In genomic region chr15:79402836-79403762, GRCm38 (mm10) we compare ENCODE assay signal across 7 mouse cellular contexts. TPM values are rescaled to one million over a fixed set of nuclear protein-coding genes. Genes with fewer than 3 reads are reported as not detected.
DNase-seq lines count a peak whose midpoint lies in the region; ATAC-seq lines count a peak whose summit lies in the region.

Gene Tmem184b (minus strand): TSS chr15:79403569.

- no peaks in the 10 kb centered on the region for H3K36me3 ChIP-seq in embryonic facial prominence, embryonic 11.5 days (replicated peaks; ENCODE audit: control insufficient read depth, insufficient read depth, low read depth, low read length)
- no peaks in the 10 kb centered on the region for H3K36me3 ChIP-seq in midbrain, embryonic 11.5 days (ENCODE audit: control insufficient read depth, insufficient read depth, low read length)

- under 1% methylated on average over 90 of the region's 90 CpGs for WGBS in embryonic facial prominence, embryonic 11.5 days
- under 1% methylated on average over 90 of the region's 90 CpGs for WGBS in midbrain, embryonic 11.5 days

- H3K27ac ChIP-seq in embryonic facial prominence, embryonic 11.5 days (replicated peaks; ENCODE audit: low read depth, low read length) = peak within 1 kb of the TSS; percentile 44; the same call in 1 of the 2 replicates
- H3K27ac ChIP-seq in midbrain, embryonic 11.5 days (ENCODE audit: low read depth, low read length) = no peak within 1 kb of the TSS; the same call in 1 of the 2 replicates

- H3K4me3 ChIP-seq in embryonic facial prominence, embryonic 11.5 days (ENCODE audit: low read depth, low read length) = peak within 1 kb of the TSS; percentile 86
- H3K4me3 ChIP-seq in midbrain, embryonic 11.5 days (ENCODE audit: low read depth, low read length) = peak within 1 kb of the TSS; percentile 94

- H3K9me3 ChIP-seq in embryonic facial prominence, embryonic 11.5 days (replicated peaks; ENCODE audit: control insufficient read depth, low read length) = no peaks in the 10 kb centered on the region
- H3K9me3 ChIP-seq in midbrain, embryonic 11.5 days (ENCODE audit: control insufficient read depth, low read length) = no peaks in the 10 kb centered on the region

- peak; percentile 90 for DNase-seq in adrenal gland, postnatal 25 days
- peak; percentile 91 for DNase-seq in embryonic facial prominence, embryonic 11.5 days (ENCODE audit: low spot score)
- DNase-seq in kidney, adult 11 months = peak; percentile 80
- peak; percentile 88 for DNase-seq in left cerebral cortex, postnatal 4 days
- peak; percentile 99 for DNase-seq in midbrain, embryonic 11.5 days (ENCODE audit: low spot score, missing footprints)
- DNase-seq in skeletal muscle tissue, adult 2 months (ENCODE audit: low read depth, low spot score) = peak; percentile 84

- peak; percentile 77 for ATAC-seq in embryonic facial prominence, embryonic 11.5 days (replicated peaks; ENCODE audit: insufficient number of reproducible peaks, low FRiP score, low TSS enrichment, low read depth)
- peak; percentile 49 for ATAC-seq in granulocyte monocyte progenitor cell, adult 5-6 weeks (replicated peaks; ENCODE audit: poor library complexity, severe bottlenecking)
- peak; percentile 93 for ATAC-seq in midbrain, embryonic 11.5 days (ENCODE audit: low FRiP score)

- intact Hi-C loops in left cerebral cortex, postnatal 4 days (cut with DNase I) = no loop called here

- H3K27me3 ChIP-seq in embryonic facial prominence, embryonic 11.5 days (ENCODE audit: control insufficient read depth, insufficient read depth, low read length) = no peaks in the 10 kb centered on the region
- peaks cover 3% of the 10 kb centered on the region; the same call in 1 of the 2 replicates for H3K27me3 ChIP-seq in midbrain, embryonic 11.5 days (ENCODE audit: control insufficient read depth, insufficient read depth, low read length)

- peak within 1 kb of the TSS; percentile 84 for H3K9ac ChIP-seq in embryonic facial prominence, embryonic 11.5 days (replicated peaks; ENCODE audit: low read length)
- peak within 1 kb of the TSS; percentile 92 for H3K9ac ChIP-seq in midbrain, embryonic 11.5 days (ENCODE audit: low read length)

- H3K4me1 ChIP-seq in embryonic facial prominence, embryonic 11.5 days (ENCODE audit: control insufficient read depth, insufficient read depth, low read length) = peaks cover 6% of the 10 kb centered on the region
- peaks cover 18% of the 10 kb centered on the region for H3K4me1 ChIP-seq in midbrain, embryonic 11.5 days (ENCODE audit: control insufficient read depth, insufficient read depth, low read length)

- H3K4me2 ChIP-seq in embryonic facial prominence, embryonic 11.5 days (ENCODE audit: low read depth, low read length) = peak within 1 kb of the TSS; percentile 61
- H3K4me2 ChIP-seq in midbrain, embryonic 11.5 days = peak within 1 kb of the TSS; percentile 90

RNA-seq across cellular contexts. Expression of gene Tmem184b, which starts in this region (rescaled TPM):
- 47.1 and 54.5 TPM in 2 replicates for total RNA-seq in adrenal gland, postnatal 25 days (2021)
- 36.2 and 45.5 TPM in 2 replicates for polyA plus RNA-seq in embryonic facial prominence, embryonic 11.5 days (2014; fragmentation: Nextera tagmentation; extraction: Ambion mirVana)
- total RNA-seq in granulocyte monocyte progenitor cell, adult 5-6 weeks (2014; fragmentation: Nextera tagmentation) = 19.7 and 30.2 TPM in 2 replicates
- total RNA-seq in granulocyte monocyte progenitor cell, adult 5-6 weeks (2017) = 2.6 and 6.4 TPM in 2 replicates
- 10 to 100 TPM; 49.6 to 53.4 TPM for total RNA-seq in left cerebral cortex, postnatal 4 days (2021)
- 25.5 and 33.8 TPM in 2 replicates for polyA plus RNA-seq in midbrain, embryonic 11.5 days (2014; fragmentation: Nextera tagmentation; extraction: Ambion mirVana)
